Mouse (Mus musculus) liver, embryonic 14.5 days (tissue): Measurements from ENCODE around the gene Serpine2. TPM values are rescaled to one million over a fixed set of nuclear protein-coding genes. Genes with fewer than 3 reads are reported as not detected.

Experiments used
- ATAC-seq: fragments of 200-750 bp; cut with Nextera tagmentation; 2 replicates; pipeline ENCODE4 v1.8.0; 2017; ENCODE audit warnings: moderate number of reproducible peaks, mild to moderate bottlenecking, moderate library complexity; ENCODE audit not compliant: insufficient read depth
- DNase-seq, 3 experiments: peaks; one replicate each; pipeline ENCODE4 v3.0.0-alpha.2; 2012 to 2013; ENCODE audit warnings: low read depth in 3 of 3, low spot score in 3 of 3
- H3K27ac ChIP-seq: fragments of 300-500 bp; sonication (generic); 2 replicates; pipeline ENCODE4 v1.5.1; 2014; ENCODE audit warnings: moderate library complexity, mild to moderate bottlenecking, control low read depth, inconsistent platforms
- H3K27me3 ChIP-seq: fragments of 300-500 bp; sonication (generic); 2 replicates; pipeline ENCODE4 v1.6.1; 2014; ENCODE audit warnings: mild to moderate bottlenecking, low read length, moderate library complexity; ENCODE audit not compliant: control insufficient read depth, insufficient read depth
- H3K36me3 ChIP-seq: fragments of 300-500 bp; sonication (generic); replicated peaks from 2 replicates; pipeline ENCODE4 v1.6.1; 2014; ENCODE audit warnings: low read depth; ENCODE audit not compliant: control insufficient read depth, insufficient read depth
- H3K4me1 ChIP-seq, 2 experiments: fragments of 200-500 bp in 1 of 2; fragments of 300-500 bp in 1 of 2; sonication (generic) in 1 of 2; replicated peaks; 2 replicates each; pipeline ENCODE4 v1.6.1; 2012 to 2014; ENCODE audit warnings: antibody characterized with exemption in 1 of 2, inconsistent platforms in 1 of 2, low read length in 1 of 2; ENCODE audit not compliant: control insufficient read depth in 2 of 2, insufficient read depth in 2 of 2
- H3K4me2 ChIP-seq: fragments of 300-500 bp; sonication (generic); 2 replicates; pipeline ENCODE4 v1.6.1; 2014; ENCODE audit warnings: low read depth, mild to moderate bottlenecking, control low read depth, moderate library complexity
- H3K4me3 ChIP-seq, 2 experiments: fragments of 200-500 bp in 1 of 2; fragments of 300-500 bp in 1 of 2; sonication (generic) in 1 of 2; 2 replicates each; pipeline ENCODE4 v1.5.1; 2012 to 2014; ENCODE audit warnings: low read depth in 2 of 2, low read length in 2 of 2, mild to moderate bottlenecking in 2 of 2, control low read depth in 1 of 2, inconsistent platforms in 1 of 2, moderate library complexity in 1 of 2; ENCODE audit not compliant: insufficient read depth in 1 of 2
- H3K9ac ChIP-seq: fragments of 300-500 bp; sonication (generic); replicated peaks from 2 replicates; pipeline ENCODE4 v1.6.1; 2014; ENCODE audit warnings: mild to moderate bottlenecking, control low read depth, moderate library complexity
- H3K9me3 ChIP-seq: fragments of 300-500 bp; sonication (generic); 2 replicates; pipeline ENCODE4 v1.6.1; 2016; ENCODE audit warnings: low read length, mixed read lengths; ENCODE audit not compliant: control insufficient read depth
- CTCF ChIP-seq: IDR thresholded peaks from 2 replicates; pipeline ENCODE4 v1.5.1; 2016; ENCODE audit warnings: antibody characterized with exemption, low read depth, control low read depth
- EP300 ChIP-seq: IDR thresholded peaks from 2 replicates; pipeline ENCODE4 v1.6.1; 2016; ENCODE audit warnings: antibody characterized with exemption, low read depth
- WGBS: fragments of 180-500 bp; shearing (Covaris S2); extraction: QIAGEN DNeasy Blood & Tissue Kit; methylation state at CpG from one replicate; pipeline ENCODE4 v1.1.7; 2014; ENCODE audit not compliant: insufficient replicate concordance; 5-methylcytosine and 5-hydroxymethylcytosine counted together
- polyA plus RNA-seq, 2 experiments: library from polyadenylated mRNA; depleted of rRNA in 1 of 2; stranded (reverse) in 1 of 2; unstranded in 1 of 2; fragments of >200 nt; fragmentation: Nextera tagmentation in 1 of 2; extraction: Ambion mirVana in 1 of 2; gene quantifications; 2 replicates each; pipeline versions ENCODE4 v1.2.1 to v1.2.3; 2012 to 2014

The Serpine2 gene
- polyA plus RNA-seq, 2 experiments: 2.9 to 5.9 TPM

DNA sequence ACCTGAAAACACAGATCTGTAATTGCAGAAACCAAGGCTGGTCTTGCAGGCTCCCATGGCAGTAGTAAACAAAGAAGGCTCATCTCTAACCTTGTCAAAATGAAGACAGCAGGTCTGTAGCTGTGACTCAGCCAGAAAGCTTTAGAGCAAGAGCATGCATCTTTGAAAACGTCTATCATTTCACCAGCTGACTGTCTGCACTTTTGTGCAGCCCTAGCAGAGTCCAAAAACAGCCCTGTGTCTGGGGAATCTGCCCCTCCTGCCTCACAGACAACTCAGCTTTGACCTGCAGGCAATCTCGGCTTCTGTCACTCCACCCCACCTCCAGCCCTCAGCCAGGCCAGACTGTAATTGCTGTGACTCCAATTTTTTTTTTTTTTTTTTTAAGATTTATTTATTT, 105.6 kb downstream of the Serpine2 start:
- Histone ChIP-seq H3K9me3 (no peaks in the 10 kb centered on the region), H3K36me3 (no peaks in the 10 kb centered on the region), H3K4me2 (no peak overlapping the region), H3K27me3 (no peaks in the 10 kb centered on the region), H3K27ac (no peak overlapping the region), H3K4me1 (peaks cover 0 to 23% of the 10 kb centered on the region in 2 experiments), H3K4me3 (no peak overlapping the region), H3K9ac (no peak overlapping the region)
- WGBS: 42% methylated on average over 2 of the region's 2 CpGs
- TF ChIP-seq CTCF: no peak
- no peak for TF ChIP-seq EP300
- no peak for ATAC-seq
- DNase-seq: no peak

DNA sequence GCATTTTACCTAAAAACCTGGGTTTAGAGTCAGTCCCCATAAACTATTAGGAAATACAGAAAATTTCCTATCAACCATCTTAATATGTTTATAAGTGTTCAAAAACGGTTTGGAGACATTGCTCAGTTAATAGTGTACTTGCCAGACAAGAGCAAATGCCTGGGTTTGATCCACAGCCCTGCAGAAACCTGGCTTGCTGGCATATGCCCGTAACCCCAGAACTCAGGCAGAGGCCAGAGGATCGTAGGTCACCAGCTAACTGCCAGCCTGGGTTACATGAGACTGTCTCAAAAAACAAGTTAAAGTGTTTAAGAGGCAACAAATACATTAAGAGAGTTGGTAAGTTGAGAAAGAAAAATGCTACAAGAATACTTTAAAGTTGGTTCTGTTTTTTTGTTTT, 106.0 kb downstream of the Serpine2 start:
- DNase-seq (no peak), ATAC-seq (no peak)
- Histone ChIP-seq H3K9ac (no peak overlapping the region), H3K4me1 (peaks cover 0 to 20% of the 10 kb centered on the region in 2 experiments), H3K4me3 (no peak overlapping the region), H3K4me2 (no peak overlapping the region), H3K27ac (no peak overlapping the region), H3K9me3 (no peaks in the 10 kb centered on the region), H3K36me3 (no peaks in the 10 kb centered on the region), H3K27me3 (no peaks in the 10 kb centered on the region)
- TF ChIP-seq CTCF (no peak), EP300 (no peak)
- WGBS: 58% methylated on average over 3 of the region's 3 CpGs

DNA sequence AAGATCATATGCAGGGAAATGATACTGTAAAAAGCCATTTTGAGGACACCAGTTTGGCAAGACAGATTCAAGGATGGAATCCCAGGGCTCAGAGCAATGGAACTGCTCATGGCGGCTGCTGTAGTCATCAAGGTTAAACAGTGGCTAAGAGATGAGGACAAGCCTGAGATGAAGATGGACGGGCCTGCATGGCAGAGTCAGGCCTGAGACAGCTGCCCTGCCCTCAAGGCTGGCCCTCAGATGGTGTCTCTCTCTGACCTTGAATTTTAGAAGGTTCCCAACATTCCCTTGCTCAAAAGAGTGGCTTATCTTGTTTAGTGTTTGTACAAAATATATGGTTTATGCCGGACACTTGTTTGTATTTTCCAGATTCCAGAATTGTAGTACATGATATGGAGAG, 107.5 kb downstream of the Serpine2 start:
- Histone ChIP-seq H3K36me3 (no peaks in the 10 kb centered on the region), H3K27me3 (no peaks in the 10 kb centered on the region), H3K4me2 (no peak overlapping the region), H3K27ac (no peak overlapping the region), H3K4me1 (peaks cover 0 to 19% of the 10 kb centered on the region in 2 experiments), H3K4me3 (no peak overlapping the region), H3K9me3 (no peaks in the 10 kb centered on the region), H3K9ac (no peak overlapping the region)
- no peak for DNase-seq
- WGBS: 75% methylated on average over 3 of the region's 3 CpGs
- no peak for TF ChIP-seq EP300
- no peak for TF ChIP-seq CTCF
- no peak for ATAC-seq

DNA sequence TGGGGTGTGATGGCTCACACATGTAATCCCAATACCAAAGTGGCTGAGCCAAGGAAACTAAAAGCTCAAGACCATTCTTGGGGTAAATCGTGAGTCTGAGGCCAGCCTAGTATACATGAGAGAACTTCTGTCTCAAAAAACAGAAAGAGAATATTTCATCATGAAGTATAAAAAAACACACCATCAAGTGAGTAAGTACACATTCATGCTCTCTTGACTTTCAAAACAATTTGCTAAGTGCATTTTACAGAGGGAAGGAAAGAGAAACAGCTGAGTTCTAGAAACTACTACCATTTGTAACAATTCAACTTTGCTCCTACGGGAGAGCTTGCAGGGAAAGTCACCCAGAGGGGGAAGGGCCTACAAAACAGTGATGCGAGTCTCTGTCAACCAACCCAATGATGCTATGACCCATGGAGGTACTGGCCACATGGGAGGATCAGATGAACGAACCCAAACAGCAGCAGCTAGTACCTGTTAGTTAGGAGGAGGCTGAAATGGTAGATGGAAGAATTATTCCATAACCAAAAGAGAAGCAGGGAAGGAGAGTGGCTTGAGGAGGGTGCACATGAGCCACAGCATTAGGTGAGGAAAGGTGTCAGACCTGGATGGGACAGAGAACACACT, 108.2 kb downstream of the Serpine2 start:
- Histone ChIP-seq H3K9me3 (no peaks in the 10 kb centered on the region), H3K27me3 (no peaks in the 10 kb centered on the region), H3K4me3 (no peak overlapping the region), H3K4me1 (peaks cover 0 to 19% of the 10 kb centered on the region in 2 experiments), H3K27ac (no peak overlapping the region), H3K4me2 (no peak overlapping the region), H3K36me3 (no peaks in the 10 kb centered on the region), H3K9ac (no peak overlapping the region)
- TF ChIP-seq EP300: no peak
- no peak for TF ChIP-seq CTCF
- no peak for DNase-seq
- ATAC-seq: no peak
- WGBS: 47% methylated on average over 4 of the region's 4 CpGs

DNA sequence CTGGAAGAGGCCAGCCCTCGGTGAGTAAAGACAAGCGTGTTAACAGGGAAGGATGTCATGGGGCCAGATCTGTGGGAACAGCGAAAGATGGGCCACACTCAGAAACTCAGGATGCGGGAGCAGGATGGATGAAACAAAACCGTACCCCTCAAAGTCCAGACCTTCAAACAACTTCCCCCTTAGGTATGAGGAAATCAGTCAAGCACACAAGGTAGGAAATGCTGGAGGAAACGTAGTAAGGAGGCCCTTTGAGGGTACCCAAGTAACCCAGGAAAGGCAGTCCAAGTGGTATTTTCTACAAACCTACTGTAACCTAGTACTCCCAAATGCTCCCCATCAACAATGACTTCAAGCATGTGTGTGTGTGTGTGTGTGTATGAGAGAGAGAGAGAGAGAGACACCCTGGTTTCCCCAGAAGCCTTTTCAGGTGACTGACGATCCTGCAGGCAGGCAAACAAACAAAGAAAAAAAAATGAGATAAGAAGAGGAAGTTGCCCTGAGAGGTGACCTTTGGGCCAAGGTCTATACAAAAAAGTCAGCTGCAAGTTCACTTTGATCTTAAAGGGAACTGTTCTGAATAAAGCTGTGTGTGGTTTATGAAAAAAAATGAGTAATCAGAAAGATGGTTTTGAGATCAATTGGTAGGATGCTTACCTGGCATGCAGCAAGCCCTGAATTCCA, 108.8 kb downstream of the Serpine2 start:
- ATAC-seq (no peak), DNase-seq (no peak)
- 40% methylated on average over 7 of the region's 7 CpGs for whole genome bisulfite sequencing

More for the DNA sequence above, 108.8 kb downstream of the Serpine2 start:
- TF ChIP-seq EP300 (no peak), CTCF (no peak)
- Histone ChIP-seq H3K4me1 (peaks cover 0 to 19% of the 10 kb centered on the region in 2 experiments), H3K27me3 (no peaks in the 10 kb centered on the region), H3K27ac (no peak overlapping the region), H3K9me3 (no peaks in the 10 kb centered on the region), H3K4me3 (no peak overlapping the region), H3K9ac (no peak overlapping the region), H3K36me3 (no peaks in the 10 kb centered on the region), H3K4me2 (no peak overlapping the region)
